Mouse (Mus musculus): Measurements from ENCODE around the gene Adsl.

- TF ChIP-seq CTCF (IDR thresholded peaks at IDR 0.05), result no peak
- no peak for TF ChIP-seq POLR2A (IDR thresholded peaks at IDR 0.05; ENCODE audit: insufficient read depth, low read depth, low read length)
Observed at GRCm38 (mm10) chr15:80941468-80942040, 6.7 kb upstream of the Adsl start.
